Mouse (Mus musculus) embryonic facial prominence, embryonic 14.5 days (tissue): ENCODE data around the gene Hist1h4m. TPM values are rescaled to one million over a fixed set of nuclear protein-coding genes. Genes with fewer than 3 reads are reported as not detected.

Source experiments
- ATAC-seq: fragments of 200-750 bp; cut with Nextera tagmentation; 2 replicates; pipeline ENCODE4 v1.8.0; 2017; ENCODE audit warnings: low read depth, moderate number of reproducible peaks, moderate TSS enrichment
- DNase-seq: peaks from one replicate; pipeline ENCODE4 v3.0.0-alpha.2; 2015; ENCODE audit warnings: low spot score
- H3K27ac ChIP-seq: fragments of 300-500 bp; sonication (generic); replicated peaks from 2 replicates; pipeline ENCODE4 v1.5.1; 2014; ENCODE audit warnings: low read depth, mild to moderate bottlenecking, low read length, moderate library complexity
- H3K27me3 ChIP-seq: fragments of 300-500 bp; sonication (generic); replicated peaks from 2 replicates; pipeline ENCODE4 v1.6.1; 2014; ENCODE audit warnings: low read length; ENCODE audit not compliant: control insufficient read depth, insufficient read depth
- H3K36me3 ChIP-seq: fragments of 300-500 bp; sonication (generic); 2 replicates; pipeline ENCODE4 v1.6.1; 2014; ENCODE audit warnings: low read length, mixed read lengths; ENCODE audit not compliant: control insufficient read depth, insufficient read depth
- H3K4me1 ChIP-seq: fragments of 300-500 bp; sonication (generic); 2 replicates; pipeline ENCODE4 v1.6.1; 2014; ENCODE audit warnings: antibody characterized with exemption, low read length; ENCODE audit not compliant: control insufficient read depth, insufficient read depth
- H3K4me2 ChIP-seq: fragments of 300-500 bp; sonication (generic); 2 replicates; pipeline ENCODE4 v1.6.1; 2014; ENCODE audit warnings: low read depth, mild to moderate bottlenecking, low read length, moderate library complexity, mixed read lengths
- H3K4me3 ChIP-seq: fragments of 300-500 bp; sonication (generic); 2 replicates; pipeline ENCODE4 v1.5.1; 2014; ENCODE audit warnings: low read depth, mild to moderate bottlenecking, low read length
- H3K9ac ChIP-seq: fragments of 300-500 bp; sonication (generic); 2 replicates; pipeline ENCODE4 v1.6.1; 2014; ENCODE audit warnings: low read depth, mild to moderate bottlenecking, low read length, moderate library complexity, mixed read lengths
- H3K9me3 ChIP-seq: fragments of 300-500 bp; sonication (generic); 2 replicates; pipeline ENCODE4 v1.6.1; 2016; ENCODE audit warnings: low read length; ENCODE audit not compliant: control insufficient read depth
- WGBS: fragments of 180-500 bp; shearing (Covaris S2); extraction: QIAGEN DNeasy Blood & Tissue Kit; methylation state at CpG from one replicate; pipeline ENCODE4 v1.1.7; 2014; 5-methylcytosine and 5-hydroxymethylcytosine counted together
- microRNA-seq: library from miRNA; unstranded; fragments of <30 nt; microRNA quantifications from one replicate; pipeline ENCODE4, GENCODE M21; 2016; ENCODE audit warnings: borderline number of aligned reads
- polyA plus RNA-seq: library from polyadenylated mRNA; unstranded; fragments of >200 nt; fragmentation: Nextera tagmentation; extraction: Ambion mirVana; gene quantifications from 2 replicates; pipeline ENCODE4 v1.2.1, GENCODE M21; 2014

The Hist1h4m gene
- polyA plus RNA-seq, 1 experiment from 2014 or later, result not detected

DNA sequence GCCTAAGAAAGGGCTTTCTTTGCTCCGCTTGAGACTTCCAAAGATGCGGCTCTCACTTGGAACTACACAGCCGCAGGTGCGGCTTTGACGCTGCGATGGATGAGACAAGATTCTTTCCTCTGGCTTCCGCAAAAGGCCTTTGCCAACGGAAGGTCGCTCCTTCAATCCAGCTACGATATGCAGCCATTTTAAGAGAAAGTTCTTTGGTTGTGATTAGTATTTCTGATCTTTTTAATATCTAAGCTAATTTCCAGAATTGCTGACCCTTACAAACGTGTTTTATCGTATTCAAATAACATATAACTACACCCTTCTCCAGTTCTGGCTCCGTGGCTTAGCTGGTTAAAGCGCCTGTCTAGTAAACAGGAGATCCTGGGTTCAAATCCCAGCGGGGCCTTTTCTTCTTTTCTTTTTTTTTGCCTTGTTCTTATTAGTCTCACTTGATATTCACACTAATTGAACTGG, 44.2 kb downstream of the Hist1h4m start:
- Histone ChIP-seq H3K27ac (no peak overlapping the region), H3K4me2 (peak overlapping the region; percentile 59), H3K9me3 (no peaks in the 10 kb centered on the region), H3K4me1 (no peaks in the 10 kb centered on the region), H3K9ac (peak overlapping the region; percentile 55), H3K4me3 (peak overlapping the region; percentile 44), H3K27me3 (no peaks in the 10 kb centered on the region), H3K36me3 (no peaks in the 10 kb centered on the region)
- 3% methylated on average over 15 of the region's 15 CpGs for WGBS
- DNase-seq (peak; percentile 72), ATAC-seq (peak; percentile 53; the same call in 1 of the 2 replicates)

DNA sequence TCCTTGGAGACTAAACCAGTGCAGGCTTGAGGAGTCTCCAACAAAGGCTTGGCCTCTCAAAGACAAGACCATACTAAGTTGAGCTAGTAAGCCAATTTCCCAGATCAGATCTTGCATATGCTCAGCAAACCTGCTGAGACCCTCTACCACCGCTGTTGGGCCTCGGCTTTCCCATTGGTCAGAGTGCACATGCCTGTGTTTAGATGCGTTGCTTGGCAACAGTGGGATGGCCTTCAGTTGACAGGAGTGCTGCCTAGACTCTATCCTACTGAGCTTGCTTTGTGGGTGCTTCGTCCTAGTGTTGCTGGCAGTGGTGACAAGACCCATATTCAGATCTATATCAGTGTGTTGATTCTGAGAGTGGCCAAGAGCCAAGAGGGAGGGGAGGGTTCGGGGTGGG, 50.1 kb downstream of the Hist1h4m start:
- H3K4me1 ChIP-seq, result no peaks in the 10 kb centered on the region
- ATAC-seq (no peak), DNase-seq (no peak)
- 17% methylated on average over 5 of the region's 5 CpGs for WGBS
- no peaks in the 10 kb centered on the region for H3K36me3 ChIP-seq
- no peaks in the 10 kb centered on the region for H3K27me3 ChIP-seq
- H3K27ac ChIP-seq, result no peak overlapping the region
- no peak overlapping the region for H3K4me2 ChIP-seq
- no peaks in the 10 kb centered on the region for H3K9me3 ChIP-seq
- H3K9ac ChIP-seq, result no peak overlapping the region
- H3K4me3 ChIP-seq, result no peak overlapping the region

Small RNAs within 50 kb of the gene (microRNA-seq; reads per million reads assigned to microRNA genes)
- gene Gm19658 (not detected), gene Gm44346 (not detected), gene Gm44466 (not detected)

Other genes with a start within 250 kb of the Hist1h4m start
- not detected in 2 replicates for gene Olfr1364, start 230.0 kb upstream of the Hist1h4m start, polyA plus RNA-seq
- gene Olfr1362, start 197.7 kb upstream of the Hist1h4m start, polyA plus RNA-seq, result not detected in 2 replicates
- gene Olfr11, start 169.2 kb upstream of the Hist1h4m start, polyA plus RNA-seq, result not detected in 2 replicates
- gene Olfr1361, start 148.4 kb upstream of the Hist1h4m start, polyA plus RNA-seq, result 0.12 and 0.25 TPM in 2 replicates
- not detected in 2 replicates for gene Olfr1360, start 134.3 kb upstream of the Hist1h4m start, polyA plus RNA-seq
- 0.31 TPM in 1 of 2 replicates, not detected in the other for gene Olfr1359, start 113.6 kb upstream of the Hist1h4m start, polyA plus RNA-seq
- gene Hist1h2bl, start 95.6 kb upstream of the Hist1h4m start, polyA plus RNA-seq, result 1.4 and 1.8 TPM in 2 replicates
- gene Hist1h2ai, start 95.3 kb upstream of the Hist1h4m start, polyA plus RNA-seq, result 10.8 and 14.8 TPM in 2 replicates
- 9.5 and 9.6 TPM in 2 replicates for gene Hist1h3h, start 94.1 kb upstream of the Hist1h4m start, polyA plus RNA-seq
- gene Hist1h2bm, start 89.7 kb upstream of the Hist1h4m start, polyA plus RNA-seq, result 2.2 and 2.9 TPM in 2 replicates
- 1.2 TPM in 2 replicates for gene Hist1h4j, start 76.7 kb upstream of the Hist1h4m start, polyA plus RNA-seq
- 3.8 and 6.2 TPM in 2 replicates for gene Hist1h4k, start 61.2 kb upstream of the Hist1h4m start, polyA plus RNA-seq
- 5.5 and 8.4 TPM in 2 replicates for gene Hist1h2ak, start 57.9 kb upstream of the Hist1h4m start, polyA plus RNA-seq
- 3.5 and 4.1 TPM in 2 replicates for gene Hist1h2bn, start 57.6 kb upstream of the Hist1h4m start, polyA plus RNA-seq
- gene Hist1h1b, start 31.1 kb upstream of the Hist1h4m start, polyA plus RNA-seq, result 10.0 and 11.8 TPM in 2 replicates
- 127 and 141 TPM in 2 replicates for gene Hist1h3i, start 28.4 kb upstream of the Hist1h4m start, polyA plus RNA-seq
- gene Hist1h2an, start 24.5 kb upstream of the Hist1h4m start, polyA plus RNA-seq, result 6.0 and 6.4 TPM in 2 replicates
- 0.56 and 0.61 TPM in 2 replicates for gene Hist1h2bp, start 24.3 kb upstream of the Hist1h4m start, polyA plus RNA-seq
- 13.6 and 14.1 TPM in 2 replicates for gene Hist1h2bq, start 1.5 kb upstream of the Hist1h4m start, polyA plus RNA-seq
- gene Hist1h2ao, start 1.3 kb upstream of the Hist1h4m start, polyA plus RNA-seq, result not detected in 2 replicates
- 14.1 and 16.4 TPM in 2 replicates for gene Hist1h4n, start 20.4 kb downstream of the Hist1h4m start, polyA plus RNA-seq
- gene Hist1h2ap, start 21.8 kb downstream of the Hist1h4m start, polyA plus RNA-seq, result 2,692 and 2,964 TPM in 2 replicates
- gene Hist1h2br, start 22.0 kb downstream of the Hist1h4m start, polyA plus RNA-seq, result 13.5 and 14.4 TPM in 2 replicates
- gene Zfp184, start 133.3 kb downstream of the Hist1h4m start, polyA plus RNA-seq, result 7.6 and 8.9 TPM in 2 replicates
- 0.11 and 0.13 TPM in 2 replicates for gene Pom121l2, start 169.4 kb downstream of the Hist1h4m start, polyA plus RNA-seq
- 0.70 and 0.83 TPM in 2 replicates for gene Prss16, start 198.0 kb downstream of the Hist1h4m start, polyA plus RNA-seq
- gene Hist1h2ah, start 223.8 kb downstream of the Hist1h4m start, polyA plus RNA-seq, result 13.1 TPM in 1 of 2 replicates, not detected in the other
- gene Hist1h2bk, start 224.1 kb downstream of the Hist1h4m start, polyA plus RNA-seq, result 3.9 and 6.6 TPM in 2 replicates
- 11.8 and 13.3 TPM in 2 replicates for gene Hist1h4i, start 229.6 kb downstream of the Hist1h4m start, polyA plus RNA-seq
- gene Hist1h2ag, start 231.2 kb downstream of the Hist1h4m start, polyA plus RNA-seq, result 24.9 and 28.8 TPM in 2 replicates
- gene Hist1h2bj, start 231.5 kb downstream of the Hist1h4m start, polyA plus RNA-seq, result 3.4 and 7.4 TPM in 2 replicates